Mouse (Mus musculus) megakaryocyte-erythroid progenitor cell, adult 5-6 weeks (primary cell): ENCODE measurements around the gene Gpatch11. TPM values are rescaled to one million over a fixed set of nuclear protein-coding genes. Genes with fewer than 3 reads are reported as not detected.

ENCODE experiments used
- ATAC-seq: replicated peaks from 2 replicates; pipeline ENCODE4 v1.8.0; 2016; ENCODE audit warnings: mild to moderate bottlenecking, inconsistent platforms; ENCODE audit not compliant: severe bottlenecking, poor library complexity, low FRiP score, low TSS enrichment
- total RNA-seq, 2 experiments: library from RNA; stranded (forward) in 1 of 2; stranded (reverse) in 1 of 2; fragments of 200-1000, 215-1000 nt in 1 of 2; fragments of >200 nt in 1 of 2; fragmentation: Nextera tagmentation in 1 of 2; gene quantifications; 2 replicates each; pipeline ENCODE4 v1.2.3; 2014 to 2017

Gpatch11 gene
- total RNA-seq, 2 experiments from 2014 or later, result 5.2 to 28.0 TPM

- ATAC-seq, result no peak
Measured at GRCm38 (mm10) chr17:78888554-78888953, 53.2 kb downstream of the Gpatch11 start.

GRCm38 (mm10) chr17:78889184-78889583 lies 53.8 kb downstream of the Gpatch11 start:
- ATAC-seq, result peak; percentile 25; the same call in 1 of the 2 replicates

GRCm38 (mm10) chr17:78891020-78891419 lies 55.7 kb downstream of the Gpatch11 start:
- no peak for ATAC-seq

GRCm38 (mm10) chr17:78894991-78895390 lies 59.6 kb downstream of the Gpatch11 start:
- ATAC-seq, result no peak

GRCm38 (mm10) chr17:78895394-78895793 lies 60.0 kb downstream of the Gpatch11 start:
- peak; percentile 84 for ATAC-seq

Other genes with a start within 250 kb of the Gpatch11 start
- gene Strn, start 98.4 kb upstream of the Gpatch11 start, total RNA-seq (2014; fragmentation: Nextera tagmentation), result 13.7 and 15.9 TPM in 2 replicates
- gene Strn, start 98.4 kb upstream of the Gpatch11 start, total RNA-seq (2017), result 19.6 and 28.1 TPM in 2 replicates
- gene Heatr5b, start 203 bp upstream of the Gpatch11 start, total RNA-seq (2014; fragmentation: Nextera tagmentation), result 25.4 TPM in 2 replicates
- 13.8 and 18.5 TPM in 2 replicates for gene Heatr5b, start 203 bp upstream of the Gpatch11 start, total RNA-seq (2017)
- gene Eif2ak2, start 47.0 kb downstream of the Gpatch11 start, total RNA-seq (2014; fragmentation: Nextera tagmentation), result 30.1 and 37.5 TPM in 2 replicates
- gene Eif2ak2, start 47.0 kb downstream of the Gpatch11 start, total RNA-seq (2017), result 54.7 and 66.3 TPM in 2 replicates
- gene Sult6b1, start 71.4 kb downstream of the Gpatch11 start, total RNA-seq (2014; fragmentation: Nextera tagmentation), result not detected in 2 replicates
- gene Sult6b1, start 71.4 kb downstream of the Gpatch11 start, total RNA-seq (2017), result not detected in 2 replicates
- gene Cebpzos, start 80.9 kb downstream of the Gpatch11 start, total RNA-seq (2014; fragmentation: Nextera tagmentation), result 33.7 and 46.9 TPM in 2 replicates
- 52.9 and 97.9 TPM in 2 replicates for gene Cebpzos, start 80.9 kb downstream of the Gpatch11 start, total RNA-seq (2017)
- gene Cebpz, start 101.5 kb downstream of the Gpatch11 start, total RNA-seq (2014; fragmentation: Nextera tagmentation), result 62.6 and 67.9 TPM in 2 replicates
- 258 and 277 TPM in 2 replicates for gene Cebpz, start 101.5 kb downstream of the Gpatch11 start, total RNA-seq (2017)
- gene Ndufaf7, start 101.6 kb downstream of the Gpatch11 start, total RNA-seq (2014; fragmentation: Nextera tagmentation), result 61.8 and 78.8 TPM in 2 replicates
- 56.8 and 62.7 TPM in 2 replicates for gene Ndufaf7, start 101.6 kb downstream of the Gpatch11 start, total RNA-seq (2017)
- 24.8 and 28.5 TPM in 2 replicates for gene Prkd3, start 185.2 kb downstream of the Gpatch11 start, total RNA-seq (2014; fragmentation: Nextera tagmentation)
- gene Prkd3, start 185.2 kb downstream of the Gpatch11 start, total RNA-seq (2017), result 27.6 and 37.5 TPM in 2 replicates
- not detected in 2 replicates for gene Qpct, start 216.3 kb downstream of the Gpatch11 start, total RNA-seq (2014; fragmentation: Nextera tagmentation)
- gene Qpct, start 216.3 kb downstream of the Gpatch11 start, total RNA-seq (2017), result 0.88 TPM in 1 of 2 replicates, not detected in the other